Mouse (Mus musculus): ENCODE measurements around the gene Lrrc75b. TPM values are rescaled to one million over a fixed set of nuclear protein-coding genes. Genes with fewer than 3 reads are reported as not detected.
"Not testable (repeated sequence)": the region's sequence is repeated elsewhere in the genome, so short reads cannot be mapped to it uniquely, and the experiment has no call there.

The Lrrc75b gene
- polyA plus RNA-seq, 2 experiments from 2014 or later = 0.45 to 0.65 TPM

- ATAC-seq = peak; percentile 86
These were observed 28.5 kb downstream of the Lrrc75b start for GRCm38 (mm10) chr10:75531532-75532090.

GRCm38 (mm10) chr10:75530322-75530721 is 29.8 kb downstream of the Lrrc75b start:
- ATAC-seq = no peak

GRCm38 (mm10) chr10:75525450-75525849 is 34.7 kb downstream of the Lrrc75b start:
- ATAC-seq = not testable (repeated sequence)

- no peak for ATAC-seq
These were observed 38.5 kb downstream of the Lrrc75b start for GRCm38 (mm10) chr10:75521643-75522042.

- no peak for ATAC-seq
These were observed 39.5 kb downstream of the Lrrc75b start for GRCm38 (mm10) chr10:75520581-75520980.

- peak; percentile 83 for ATAC-seq
These were observed 42.4 kb downstream of the Lrrc75b start, which contains the start of gene Gucd1 for GRCm38 (mm10) chr10:75517758-75518143. TSS of gene Gucd1 (minus strand) at chr10:75517972.

- ATAC-seq = peak; percentile 85
These were observed 42.9 kb downstream of the Lrrc75b start, which contains the start of gene Snrpd3 for GRCm38 (mm10) chr10:75517073-75517757. TSS of gene Snrpd3 (plus strand) at chr10:75517551.

- no peak for ATAC-seq
These were observed 43.4 kb downstream of the Lrrc75b start for GRCm38 (mm10) chr10:75516724-75517072.

- ATAC-seq = no peak
These were observed 43.9 kb downstream of the Lrrc75b start for GRCm38 (mm10) chr10:75516038-75516723.

- ATAC-seq = no peak
These were observed 44.7 kb downstream of the Lrrc75b start for GRCm38 (mm10) chr10:75515216-75516037.

GRCm38 (mm10) chr10:75514361-75514760 is 45.8 kb downstream of the Lrrc75b start:
- ATAC-seq = no peak

GRCm38 (mm10) chr10:75513306-75514067 is 46.6 kb downstream of the Lrrc75b start:
- ATAC-seq = no peak

- ATAC-seq = no peak
These were observed 47.3 kb downstream of the Lrrc75b start for GRCm38 (mm10) chr10:75512796-75513195.

GRCm38 (mm10) chr10:75511897-75512296 is 48.2 kb downstream of the Lrrc75b start:
- no peak for ATAC-seq

GRCm38 (mm10) chr10:75511060-75511459 is 49.1 kb downstream of the Lrrc75b start:
- ATAC-seq = no peak

GRCm38 (mm10) chr10:75510446-75510845 is 49.7 kb downstream of the Lrrc75b start:
- ATAC-seq = no peak

GRCm38 (mm10) chr10:75505928-75506327 is 54.2 kb downstream of the Lrrc75b start:
- ATAC-seq = not testable (repeated sequence)

- ATAC-seq = no peak
These were observed 55.0 kb downstream of the Lrrc75b start for GRCm38 (mm10) chr10:75505130-75505495.

GRCm38 (mm10) chr10:75504234-75505129 is 55.6 kb downstream of the Lrrc75b start:
- ATAC-seq = no peak

- ATAC-seq = no peak
These were observed 56.4 kb downstream of the Lrrc75b start for GRCm38 (mm10) chr10:75503692-75504091.

- ATAC-seq = no peak
These were observed 58.5 kb downstream of the Lrrc75b start for GRCm38 (mm10) chr10:75501641-75502040.

Data from activated CD4-positive, CD25-positive, alpha-beta regulatory T cell, adult 4 months (primary cell).